Mouse (Mus musculus) inflammation-experienced regulatory T-cells, adult 6 months (primary cell): Measurements from ENCODE around the gene Hnrnpf. TPM values are rescaled to one million over a fixed set of nuclear protein-coding genes. Genes with fewer than 3 reads are reported as not detected.
"Not testable (repeated sequence)": the region's sequence is repeated elsewhere in the genome, so short reads cannot be mapped to it uniquely, and the experiment has no call there.

Experiments used
- ATAC-seq: one replicate; pipeline ENCODE4 v1.8.0; 2017
- polyA plus RNA-seq, 3 experiments: library from polyadenylated mRNA; unstranded; fragments of 100-300 nt; shearing (Covaris generic); gene quantifications; one replicate each; pipeline ENCODE4 v1.2.1; 2017

Hnrnpf gene
- 1,000 to 10,000 TPM in 1 of 3 experiments, 100 to 1,000 TPM in 2; 776 to 1,009 (median 841) TPM for polyA plus RNA-seq

- ATAC-seq: peak; percentile 96
Measured at GRCm38 (mm10) chr6:117900126-117901080, at the start of gene Hnrnpf. Gene Hnrnpf, plus strand, starts transcription at chr6:117900324.

DNA sequence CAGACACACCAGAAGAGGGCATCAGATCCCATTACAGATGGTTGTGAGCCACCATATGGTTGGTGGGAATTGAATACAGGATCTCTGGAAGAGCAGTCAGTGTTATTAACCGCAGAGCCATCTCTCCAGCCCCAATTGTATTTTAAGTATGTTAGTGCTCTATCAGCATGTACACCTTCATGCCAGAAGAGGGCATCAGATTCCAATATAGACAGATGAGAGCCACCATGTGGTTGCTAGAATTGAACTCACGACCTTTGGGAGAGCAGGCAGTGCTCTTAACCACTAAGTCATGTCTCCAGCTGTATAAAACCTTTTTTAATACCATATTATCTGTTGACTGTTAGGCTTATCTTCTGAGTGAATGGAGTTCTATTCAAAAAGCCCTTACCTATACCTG is 48.4 kb upstream of the Hnrnpf start:
- peak; percentile 78 for ATAC-seq

GRCm38 (mm10) chr6:117857990-117858389 is 42.1 kb upstream of the Hnrnpf start:
- no peak for ATAC-seq

DNA sequence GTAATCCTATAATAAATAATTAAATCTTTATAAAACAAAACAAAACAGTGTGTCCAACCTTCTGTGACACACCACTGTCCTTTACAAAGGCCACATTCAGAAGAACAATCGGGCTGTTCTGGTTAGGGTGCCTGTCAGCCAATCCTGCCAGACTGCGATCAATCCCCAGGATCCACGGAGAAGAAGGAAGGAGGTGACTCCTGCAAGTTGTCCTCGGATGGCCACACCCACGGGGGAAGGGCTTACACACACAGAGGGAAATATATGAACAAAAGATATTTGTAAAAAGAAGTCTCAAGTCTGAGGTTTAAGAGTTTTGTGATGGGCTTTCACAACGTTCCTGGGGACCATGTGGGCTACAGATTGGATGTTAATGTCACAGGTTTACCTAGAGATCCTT is 38.3 kb upstream of the Hnrnpf start, which contains the start of gene Zfp239:
Gene Zfp239, plus strand, starts transcription at position 253 of the 400 bp plus-strand sequence.
- ATAC-seq: no peak

- ATAC-seq: no peak
Measured at GRCm38 (mm10) chr6:117862465-117862864, 37.7 kb upstream of the Hnrnpf start.

- ATAC-seq: peak; percentile 95
Measured at GRCm38 (mm10) chr6:117862899-117863620, 37.1 kb upstream of the Hnrnpf start.

DNA sequence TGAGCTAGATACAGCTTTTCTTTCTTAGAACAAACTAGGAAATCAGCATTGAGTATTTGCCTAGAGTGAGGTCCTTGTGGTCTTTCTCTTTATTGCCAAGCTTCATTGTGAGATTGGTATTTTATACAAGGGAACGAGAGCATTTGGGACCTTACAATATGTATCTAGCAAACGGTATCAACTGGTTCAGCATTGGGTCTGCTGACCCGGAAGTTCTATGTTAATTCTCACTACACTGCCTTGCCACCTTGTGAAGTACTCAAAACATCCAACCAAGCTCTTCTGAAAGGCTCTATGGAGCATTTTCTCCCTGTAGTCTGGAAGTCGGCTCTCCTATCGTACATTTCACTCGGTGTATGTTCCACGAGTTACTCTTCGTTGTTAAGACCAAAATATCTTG is 36.4 kb upstream of the Hnrnpf start:
- no peak for ATAC-seq

DNA sequence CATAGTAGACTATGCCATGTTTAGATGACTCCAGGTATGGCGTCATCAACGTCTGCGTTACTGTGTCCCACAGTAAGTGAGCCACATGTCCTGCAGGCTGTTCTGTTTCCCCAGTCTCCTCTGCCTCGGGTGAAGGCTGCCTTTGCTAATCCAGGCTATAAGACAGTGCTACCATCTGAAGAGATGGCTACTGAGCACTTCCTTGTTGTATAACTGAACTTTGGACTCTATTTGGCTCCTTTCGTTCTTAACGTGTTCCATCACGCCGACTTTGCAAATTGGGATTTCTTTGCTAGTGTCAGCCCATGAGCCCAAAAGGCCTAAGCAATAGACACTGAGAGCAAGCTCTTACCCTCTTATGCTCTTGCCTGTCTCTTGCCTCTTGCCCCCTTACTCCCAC is 31.9 kb upstream of the Hnrnpf start:
- no peak for ATAC-seq

DNA sequence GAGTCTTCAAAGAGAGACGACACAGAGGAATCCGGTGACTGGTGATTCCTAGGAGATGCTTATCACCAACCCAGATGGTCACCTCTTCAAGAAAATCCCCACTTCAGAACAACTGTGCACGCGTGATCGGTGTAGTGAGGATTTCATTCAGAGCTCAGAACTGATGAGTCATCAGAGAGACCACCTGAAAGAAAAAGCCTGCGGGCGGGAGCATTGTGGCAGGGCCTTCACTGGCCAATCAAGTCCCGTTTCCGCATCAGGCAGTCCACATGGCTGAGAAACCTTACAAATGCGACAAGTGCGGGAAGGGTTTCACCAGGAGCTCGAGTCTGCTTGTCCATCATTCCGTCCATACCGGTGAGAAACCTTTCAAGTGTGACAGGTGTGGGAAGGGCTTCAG is 29.1 kb upstream of the Hnrnpf start:
- ATAC-seq: no peak

DNA sequence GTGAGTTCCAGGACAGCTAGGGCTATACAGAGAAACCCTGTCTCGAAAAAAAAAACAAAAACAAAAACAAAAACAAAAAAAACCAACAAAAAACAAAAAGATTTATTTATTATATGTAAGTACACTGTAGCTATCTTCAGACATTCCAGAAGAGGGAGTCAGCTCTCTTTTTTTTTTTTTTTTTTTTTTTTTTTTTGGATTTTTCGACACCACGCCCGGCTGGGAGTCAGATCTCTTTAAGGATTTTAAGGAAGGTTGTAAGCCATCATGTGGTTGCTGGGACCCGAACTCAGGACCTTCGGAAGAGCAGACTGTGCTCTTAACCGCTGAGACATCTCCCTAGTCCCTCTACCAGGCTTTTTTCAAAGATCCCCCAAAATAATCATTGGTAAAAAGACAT is 26.7 kb upstream of the Hnrnpf start:
- not testable (repeated sequence) for ATAC-seq

DNA sequence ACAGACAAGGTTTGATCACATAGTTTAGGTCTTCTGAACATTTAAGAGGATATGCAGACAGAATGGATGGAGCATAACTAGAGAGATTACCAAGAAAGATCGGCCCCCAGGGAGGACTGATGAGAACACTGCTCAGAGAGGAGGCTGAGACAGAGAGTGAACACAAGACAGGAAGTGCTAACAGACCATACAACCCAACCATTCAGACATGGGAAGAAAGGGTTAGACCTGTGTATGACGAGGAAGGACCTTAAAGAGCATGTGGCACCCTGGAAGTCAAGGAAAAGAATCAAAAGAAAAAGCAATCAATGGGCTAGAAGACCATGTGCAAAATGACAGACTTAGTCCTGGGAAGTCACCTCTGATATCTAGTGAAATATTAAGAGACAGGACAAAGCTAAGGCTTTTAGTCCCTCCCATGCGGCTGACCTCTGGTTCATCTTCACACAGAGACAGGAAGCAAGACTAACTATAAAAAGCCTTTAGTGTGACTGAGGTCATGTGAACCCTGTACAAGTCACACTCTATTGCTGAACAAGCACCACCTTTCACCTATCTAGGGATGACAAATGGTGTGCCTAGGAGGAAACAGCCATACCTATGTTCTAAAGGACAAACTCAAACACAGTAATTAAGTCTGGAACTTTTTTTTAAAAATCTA is 25.4 kb upstream of the Hnrnpf start:
- no peak for ATAC-seq

DNA sequence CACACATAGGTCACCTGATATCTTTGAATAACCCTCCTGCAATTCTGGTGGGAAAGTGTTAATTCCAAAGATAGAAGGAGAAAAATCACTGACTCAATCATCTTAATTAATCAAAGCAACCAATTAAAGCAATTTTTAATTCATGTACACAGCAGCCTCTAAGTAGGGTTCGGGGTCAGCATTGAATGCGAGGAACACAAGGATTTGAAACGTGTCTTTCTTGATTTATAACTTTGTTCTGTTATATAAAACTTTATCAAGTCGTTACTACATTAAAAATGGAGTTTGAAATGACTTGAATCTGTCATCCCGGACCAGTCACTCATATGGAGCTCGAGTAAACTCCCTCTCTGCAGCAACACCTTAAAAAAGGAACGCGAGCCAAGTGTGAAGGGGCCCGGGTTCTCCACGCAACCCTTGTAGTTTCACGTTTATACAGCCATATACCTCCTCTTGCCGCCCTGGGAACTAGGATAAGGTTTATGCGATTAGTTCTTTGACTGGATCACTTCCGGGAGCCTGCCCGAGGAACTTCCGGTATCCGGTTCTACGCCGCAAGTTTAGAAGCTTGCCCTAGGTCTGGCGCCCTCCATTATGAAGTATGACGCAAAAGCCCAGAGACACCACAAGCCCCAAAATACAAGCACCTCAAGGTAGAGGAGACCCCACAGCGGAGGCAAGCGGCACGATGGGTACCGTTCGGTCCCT is 21.3 kb upstream of the Hnrnpf start:
- peak; percentile 73 for ATAC-seq

- ATAC-seq: peak; percentile 78
Measured at GRCm38 (mm10) chr6:117879408-117880115, 20.6 kb upstream of the Hnrnpf start.

DNA sequence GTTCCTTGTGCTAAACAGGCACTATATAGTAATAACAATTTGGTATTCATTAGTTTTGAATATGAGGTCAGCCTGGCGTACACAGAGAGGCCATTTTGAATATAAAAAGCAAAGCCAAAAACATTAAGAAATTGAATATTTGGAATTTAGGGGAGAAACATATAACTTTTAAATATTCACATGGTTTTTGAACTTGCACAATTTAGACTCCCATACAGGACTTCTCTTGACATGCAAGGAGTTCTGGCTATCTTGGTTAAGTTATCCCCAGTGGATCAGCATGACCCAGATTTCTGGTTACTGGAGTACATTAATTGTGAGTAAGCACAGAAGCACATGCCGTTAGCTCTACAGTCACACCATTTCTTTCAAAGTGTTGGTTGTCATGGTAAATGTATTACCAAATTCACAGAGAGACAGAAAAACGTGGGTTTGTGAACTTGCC is 19.7 kb upstream of the Hnrnpf start:
- ATAC-seq: no peak

GRCm38 (mm10) chr6:117881229-117881628 is 18.9 kb upstream of the Hnrnpf start:
- no peak for ATAC-seq

GRCm38 (mm10) chr6:117881997-117882396 is 18.1 kb upstream of the Hnrnpf start:
- ATAC-seq: peak; percentile 7

GRCm38 (mm10) chr6:117885943-117886342 is 14.2 kb upstream of the Hnrnpf start:
- ATAC-seq: no peak

- no peak for ATAC-seq
Measured at GRCm38 (mm10) chr6:117888032-117888431, 12.1 kb upstream of the Hnrnpf start.

DNA sequence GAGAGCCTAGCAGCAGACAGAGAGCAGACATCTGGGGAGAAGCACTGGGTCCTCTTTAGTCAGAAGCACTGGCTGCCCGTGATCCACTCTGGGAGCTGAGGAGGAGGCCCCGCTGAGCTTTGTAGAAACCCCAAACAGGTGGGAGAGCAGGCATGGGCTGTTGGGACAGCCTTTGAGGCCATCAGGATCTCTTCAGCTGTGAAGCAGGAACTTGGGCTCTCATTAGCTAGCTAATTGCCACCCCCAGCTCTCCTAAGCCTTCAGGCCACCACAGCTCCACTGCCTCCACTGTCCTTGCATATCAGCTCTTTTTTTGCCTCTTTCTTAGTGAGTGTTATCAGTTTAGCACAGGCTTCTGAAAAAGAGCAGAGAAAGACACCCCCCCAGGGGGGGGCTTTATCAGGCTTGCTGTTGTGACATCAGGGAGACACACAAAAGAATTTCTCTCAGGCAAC is 11.5 kb upstream of the Hnrnpf start:
- ATAC-seq: no peak

- ATAC-seq: peak; percentile 87
Measured at GRCm38 (mm10) chr6:117890257-117890656, 9.9 kb upstream of the Hnrnpf start.
